Mouse (Mus musculus) myocyte (in vitro differentiated cells): Measurements from ENCODE around the gene Sh3rf3. TPM values are rescaled to one million over a fixed set of nuclear protein-coding genes. Genes with fewer than 3 reads are reported as not detected.

Experiments used
- H3K27me3 ChIP-seq: one replicate; pipeline ENCODE4 v1.6.1; 2011; ENCODE audit not compliant: control insufficient read depth, insufficient read depth, insufficient read length
- H3K36me3 ChIP-seq: one replicate; pipeline ENCODE4 v1.6.1; 2011; ENCODE audit not compliant: control insufficient read depth, insufficient read depth
- H3K4me2 ChIP-seq: one replicate; pipeline ENCODE4 v1.6.1; 2011; ENCODE audit warnings: low read depth, control low read depth
- H3K4me3 ChIP-seq: one replicate; pipeline ENCODE4 v1.5.1; 2011; ENCODE audit warnings: mild to moderate bottlenecking, control low read depth, moderate library complexity
- H3K79me2 ChIP-seq: one replicate; pipeline ENCODE4 v1.6.1; 2011; ENCODE audit not compliant: control insufficient read depth, insufficient read depth
- H3ac ChIP-seq: one replicate; pipeline ENCODE4 v1.6.1; 2011; ENCODE audit not compliant: control insufficient read depth, insufficient read length
- CEBPB ChIP-seq: IDR thresholded peaks from 2 replicates; pipeline ENCODE4 v1.6.1; 2011; ENCODE audit warnings: mild to moderate bottlenecking, moderate library complexity; ENCODE audit not compliant: poor library complexity, insufficient read depth, severe bottlenecking
- E2F4 ChIP-seq: IDR thresholded peaks from one replicate; pipeline ENCODE4 v1.6.1; 2011; ENCODE audit warnings: mild to moderate bottlenecking, control low read depth, moderate library complexity; ENCODE audit not compliant: insufficient read depth
- MAX ChIP-seq: IDR thresholded peaks from one replicate; pipeline ENCODE4 v1.6.1; 2011; ENCODE audit warnings: low read depth, mild to moderate bottlenecking, control low read depth
- MYOD1 ChIP-seq, 3 experiments: IDR thresholded peaks; one replicate each; pipeline ENCODE4 v1.6.1; 2011; ENCODE audit warnings: control low read depth in 2 of 3, low read depth in 2 of 3, mild to moderate bottlenecking in 2 of 3, moderate library complexity in 1 of 3; ENCODE audit not compliant: insufficient read length in 2 of 3, control insufficient read depth in 1 of 3
- MYOG ChIP-seq, 3 experiments: IDR thresholded peaks; one replicate each; pipeline ENCODE4 v1.6.1; 2011; ENCODE audit warnings: control low read depth in 2 of 3, low read depth in 2 of 3, mild to moderate bottlenecking in 2 of 3; ENCODE audit not compliant: insufficient read length in 2 of 3, control insufficient read depth in 1 of 3, insufficient read depth in 1 of 3
- POLR2A ChIP-seq: IDR thresholded peaks from one replicate; pipeline ENCODE4 v1.6.1; 2011; ENCODE audit warnings: low read depth, mild to moderate bottlenecking, control low read depth, moderate library complexity; ENCODE audit not compliant: insufficient read length
- POLR2AphosphoS2 ChIP-seq: IDR thresholded peaks from one replicate; pipeline ENCODE4 v1.6.1; 2011; ENCODE audit warnings: low read depth, control low read depth; ENCODE audit not compliant: insufficient read length
- REST ChIP-seq: IDR thresholded peaks from one replicate; pipeline ENCODE4 v1.6.1; 2011; ENCODE audit warnings: mild to moderate bottlenecking, control low read depth, moderate library complexity; ENCODE audit not compliant: insufficient read depth, insufficient read length
- SRF ChIP-seq: IDR thresholded peaks from one replicate; pipeline ENCODE4 v1.6.1; 2011; ENCODE audit warnings: low read depth; ENCODE audit not compliant: control insufficient read depth, insufficient read length
- TCF12 ChIP-seq: IDR thresholded peaks from one replicate; pipeline ENCODE4 v1.6.1; 2011; ENCODE audit warnings: mild to moderate bottlenecking, control low read depth; ENCODE audit not compliant: poor library complexity, insufficient read depth, severe bottlenecking
- TCF3 ChIP-seq: IDR thresholded peaks from one replicate; pipeline ENCODE4 v1.6.1; 2011; ENCODE audit warnings: low read depth, control low read depth; ENCODE audit not compliant: insufficient read length
- USF1 ChIP-seq: IDR thresholded peaks from one replicate; pipeline ENCODE4 v1.6.1; 2011; ENCODE audit warnings: low read depth, mild to moderate bottlenecking, control low read depth, moderate library complexity
- polyA plus RNA-seq: library from polyadenylated mRNA; unstranded; fragments of >200 nt; fragmentation: generic; extraction: Trizol; gene quantifications from one replicate; pipeline ENCODE4 v1.2.1, GENCODE M21; 2012; ENCODE audit warnings: missing spikeins

The Sh3rf3 gene
- polyA plus RNA-seq, 1 experiment, result 0.10 TPM

- no peaks in the 10 kb centered on the region for H3K79me2 ChIP-seq
- H3ac ChIP-seq, result no peak overlapping the region
- H3K4me3 ChIP-seq, result no peak overlapping the region
- no peaks in the 10 kb centered on the region for H3K36me3 ChIP-seq
- H3K4me2 ChIP-seq, result no peak overlapping the region
- no peaks in the 10 kb centered on the region for H3K27me3 ChIP-seq
- TF ChIP-seq SRF (no peak), MYOG (IDR thresholded peaks at IDR 0.05; ENCODE audit: control insufficient read depth in 1 of 3, insufficient read depth in 1 of 3, insufficient read length in 2 of 3, low read depth in 2 of 3) (no peak), MYOD1 (IDR thresholded peaks at IDR 0.05; ENCODE audit: control insufficient read depth in 1 of 3, insufficient read length in 2 of 3, low read depth in 2 of 3) (no peak), POLR2AphosphoS2 (no peak), MAX (no peak), POLR2A (no peak), USF1 (no peak), CEBPB (no peak), TCF12 (no peak), TCF3 (no peak), REST (no peak)
These were observed 35.0 kb downstream of the Sh3rf3 start for GRCm38 (mm10) chr10:58848127-58848526.

GRCm38 (mm10) chr10:58848536-58848935 is 35.4 kb downstream of the Sh3rf3 start:
- Histone ChIP-seq H3K4me3 (no peak overlapping the region), H3K79me2 (no peaks in the 10 kb centered on the region), H3K4me2 (no peak overlapping the region), H3K27me3 (no peaks in the 10 kb centered on the region), H3ac (no peak overlapping the region), H3K36me3 (no peaks in the 10 kb centered on the region)
- no peak for TF ChIP-seq POLR2AphosphoS2
- TF ChIP-seq TCF3, result no peak
- no peak for TF ChIP-seq POLR2A

DNA sequence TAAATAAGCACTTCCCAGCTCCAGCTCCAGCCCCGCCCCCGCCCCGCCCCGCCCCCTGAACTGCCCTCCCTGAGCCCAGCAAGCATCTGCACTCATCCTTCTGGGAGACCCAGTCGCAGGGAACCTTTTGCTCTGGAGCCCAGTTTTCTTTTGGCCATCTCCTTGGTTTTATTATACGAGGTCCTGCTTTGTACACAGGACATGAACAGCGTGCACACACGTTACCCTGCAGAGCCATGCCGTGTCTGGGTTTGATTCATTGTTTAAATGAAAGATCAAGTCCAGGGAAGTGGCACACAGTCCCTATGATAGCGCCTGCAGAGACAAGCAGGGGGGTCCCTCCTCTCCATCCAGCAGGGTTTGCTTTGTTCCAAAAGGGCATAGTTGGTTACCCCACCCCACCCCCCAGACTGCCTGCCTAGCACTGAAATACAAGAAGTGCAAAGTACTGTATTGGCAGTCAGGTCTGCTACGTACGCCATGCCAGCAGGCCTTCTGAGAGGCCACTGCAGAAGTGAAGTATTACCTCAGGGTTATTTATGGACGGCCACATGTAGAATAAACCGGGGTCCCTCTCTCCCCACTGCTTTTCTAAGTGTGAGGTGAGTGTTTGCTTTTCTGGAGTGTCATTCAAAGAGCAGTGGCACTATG is 41.5 kb downstream of the Sh3rf3 start:
- H3K36me3 ChIP-seq, result no peaks in the 10 kb centered on the region
- no peaks in the 10 kb centered on the region for H3K79me2 ChIP-seq
- TF ChIP-seq SRF, result no peak
- no peak for TF ChIP-seq TCF3
- TF ChIP-seq USF1, result no peak
- TF ChIP-seq CEBPB, result no peak
- TF ChIP-seq POLR2A, result no peak
- TF ChIP-seq REST, result no peak
- TF ChIP-seq MAX, result no peak
- no peak for TF ChIP-seq E2F4
- no peak for TF ChIP-seq MYOG (IDR thresholded peaks at IDR 0.05; ENCODE audit: control insufficient read depth in 1 of 3, insufficient read depth in 1 of 3, insufficient read length in 2 of 3, low read depth in 2 of 3)
- no peak for TF ChIP-seq TCF12
- no peak for TF ChIP-seq POLR2AphosphoS2
- TF ChIP-seq MYOD1 (IDR thresholded peaks at IDR 0.05; ENCODE audit: control insufficient read depth in 1 of 3, insufficient read length in 2 of 3, low read depth in 2 of 3), result no peak
- no peak overlapping the region for H3K4me3 ChIP-seq
- H3ac ChIP-seq, result no peak overlapping the region
- H3K27me3 ChIP-seq, result no peaks in the 10 kb centered on the region
- H3K4me2 ChIP-seq, result no peak overlapping the region

DNA sequence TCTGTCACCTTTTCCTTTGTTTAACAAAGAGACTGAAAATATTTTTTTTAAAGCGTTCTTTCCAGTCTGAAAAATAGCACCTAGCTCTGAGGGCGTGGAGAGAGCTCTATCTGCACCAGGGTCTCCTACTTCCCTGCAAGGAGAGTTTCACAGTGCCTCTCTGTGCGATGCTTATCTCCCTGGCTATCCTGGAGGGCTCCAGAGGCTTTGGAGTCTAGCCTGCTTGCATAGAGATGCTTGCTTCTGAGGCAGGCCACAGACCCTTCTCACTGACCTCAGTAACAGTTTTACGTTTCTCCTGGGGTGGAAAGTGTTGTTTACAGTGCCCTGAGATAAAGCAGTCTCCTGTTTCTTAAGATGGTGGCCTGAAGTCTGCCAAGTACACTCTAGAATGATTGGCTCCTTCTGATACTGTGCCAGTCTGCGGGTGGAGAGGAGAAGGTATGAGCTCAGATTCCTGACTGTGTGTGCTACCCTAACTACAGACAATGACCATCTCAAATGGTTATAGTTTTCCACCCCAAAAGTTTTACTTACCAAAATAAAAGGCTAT is 42.1 kb downstream of the Sh3rf3 start:
- Histone ChIP-seq H3K27me3 (no peaks in the 10 kb centered on the region), H3K4me3 (no peak overlapping the region), H3K4me2 (no peak overlapping the region)

DNA sequence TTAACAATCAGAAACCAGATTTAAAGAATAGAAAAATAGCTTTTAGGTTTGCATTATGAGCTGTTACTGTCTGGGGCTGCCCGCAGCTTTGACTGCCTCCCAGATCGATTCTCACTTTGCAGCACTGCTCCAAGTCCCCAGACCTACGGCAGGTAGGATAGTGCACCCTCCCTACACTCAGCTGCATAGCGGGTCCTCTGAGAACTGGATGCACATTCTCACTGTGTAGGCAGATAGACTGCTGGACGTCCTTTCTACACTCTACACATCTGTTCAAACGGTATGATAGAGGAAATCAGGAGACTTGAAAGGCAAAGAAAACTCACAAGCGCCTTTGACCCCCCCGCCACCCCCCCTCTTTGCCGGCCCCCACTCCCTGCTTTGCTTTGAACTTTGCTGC is 42.7 kb downstream of the Sh3rf3 start:
- H3ac ChIP-seq, result no peak overlapping the region
- no peaks in the 10 kb centered on the region for H3K27me3 ChIP-seq
- TF ChIP-seq MYOD1 (IDR thresholded peaks at IDR 0.05; ENCODE audit: control insufficient read depth in 1 of 3, insufficient read length in 2 of 3, low read depth in 2 of 3) (no peak), POLR2A (no peak), MYOG (IDR thresholded peaks at IDR 0.05; ENCODE audit: control insufficient read depth in 1 of 3, insufficient read depth in 1 of 3, insufficient read length in 2 of 3, low read depth in 2 of 3) (no peak), TCF3 (no peak), POLR2AphosphoS2 (no peak), MAX (no peak), SRF (no peak), TCF12 (no peak), E2F4 (no peak), CEBPB (no peak), USF1 (no peak), REST (no peak)
- H3K79me2 ChIP-seq, result no peaks in the 10 kb centered on the region
- H3K4me3 ChIP-seq, result no peak overlapping the region
- no peak overlapping the region for H3K4me2 ChIP-seq
- no peaks in the 10 kb centered on the region for H3K36me3 ChIP-seq

More for the DNA sequence above, 42.1 kb downstream of the Sh3rf3 start:
- no peaks in the 10 kb centered on the region for H3K79me2 ChIP-seq
- no peaks in the 10 kb centered on the region for H3K36me3 ChIP-seq
- TF ChIP-seq TCF3, result no peak
- TF ChIP-seq CEBPB, result no peak
- TF ChIP-seq REST, result no peak
- no peak for TF ChIP-seq MYOG (IDR thresholded peaks at IDR 0.05; ENCODE audit: control insufficient read depth in 1 of 3, insufficient read depth in 1 of 3, insufficient read length in 2 of 3, low read depth in 2 of 3)
- no peak for TF ChIP-seq MYOD1 (IDR thresholded peaks at IDR 0.05; ENCODE audit: control insufficient read depth in 1 of 3, insufficient read length in 2 of 3, low read depth in 2 of 3)
- H3ac ChIP-seq, result no peak overlapping the region
